Mouse (Mus musculus) adrenal gland, postnatal 0 days (tissue): ENCODE data around the gene Slc25a54. TPM values are rescaled to one million over a fixed set of nuclear protein-coding genes. Genes with fewer than 3 reads are reported as not detected.

Source experiments
- microRNA-seq: library from miRNA; unstranded; fragments of <30 nt; microRNA quantifications from one replicate; pipeline ENCODE4, GENCODE M21; 2016; ENCODE audit warnings: borderline replicate concordance; ENCODE audit not compliant: insufficient number of aligned reads
- polyA plus RNA-seq: library from polyadenylated mRNA; unstranded; fragments of >200 nt; fragmentation: Nextera tagmentation; extraction: Ambion mirVana; gene quantifications from 2 replicates; pipeline ENCODE4 v1.2.1, GENCODE M21; 2015

Slc25a54 gene
- not detected in 2 replicates for polyA plus RNA-seq

GRCm38 (mm10) chr3:109080169-109080568, at the start of gene Slc25a54:
Gene Slc25a54 (plus strand): TSS chr3:109080469.

GRCm38 (mm10) chr3:109122641-109123530, 42.6 kb downstream of the Slc25a54 start, which contains the start of gene Slc25a24:
Gene Slc25a24 (plus strand): TSS chr3:109123149.

Small RNAs within 50 kb of the gene (microRNA-seq; reads per million reads assigned to microRNA genes)
- not detected for gene Gm44384

Other genes with a start within 250 kb of the Slc25a54 start
- gene Stxbp3, start 239.9 kb upstream of the Slc25a54 start, polyA plus RNA-seq, result 31.2 and 48.7 TPM in 2 replicates
- gene Fndc7, start 190.5 kb upstream of the Slc25a54 start, polyA plus RNA-seq, result 0.82 and 1.4 TPM in 2 replicates
- 24.2 and 37.2 TPM in 2 replicates for gene Prpf38b, start 168.7 kb upstream of the Slc25a54 start, polyA plus RNA-seq
- gene Henmt1, start 140.6 kb upstream of the Slc25a54 start, polyA plus RNA-seq, result 0.88 TPM in 1 of 2 replicates, not detected in the other
- gene Gm9857, start 140.0 kb upstream of the Slc25a54 start, polyA plus RNA-seq, result not detected in 2 replicates
- 12.4 and 25.9 TPM in 2 replicates for gene Fam102b, start 52.9 kb upstream of the Slc25a54 start, polyA plus RNA-seq
- 14.8 and 18.6 TPM in 2 replicates for gene Slc25a24, start 42.7 kb downstream of the Slc25a54 start, polyA plus RNA-seq